Mouse (Mus musculus) right cerebral cortex, adult 18-20 months (tissue): ENCODE measurements around the gene Samd4.

Experiments used
- DNase-seq: peaks from one replicate; pipeline ENCODE4 v3.0.0; 2022; ENCODE audit warnings: mixed read lengths

Gene Samd4

GRCm38 (mm10) chr14:47116062-47116762, 233.6 kb downstream of the Samd4 start:
- no peak for DNase-seq

- no peak for DNase-seq
These were observed 234.9 kb downstream of the Samd4 start for GRCm38 (mm10) chr14:47117522-47117921.

- DNase-seq = no peak
These were observed 245.3 kb downstream of the Samd4 start for GRCm38 (mm10) chr14:47127987-47128386.

DNA sequence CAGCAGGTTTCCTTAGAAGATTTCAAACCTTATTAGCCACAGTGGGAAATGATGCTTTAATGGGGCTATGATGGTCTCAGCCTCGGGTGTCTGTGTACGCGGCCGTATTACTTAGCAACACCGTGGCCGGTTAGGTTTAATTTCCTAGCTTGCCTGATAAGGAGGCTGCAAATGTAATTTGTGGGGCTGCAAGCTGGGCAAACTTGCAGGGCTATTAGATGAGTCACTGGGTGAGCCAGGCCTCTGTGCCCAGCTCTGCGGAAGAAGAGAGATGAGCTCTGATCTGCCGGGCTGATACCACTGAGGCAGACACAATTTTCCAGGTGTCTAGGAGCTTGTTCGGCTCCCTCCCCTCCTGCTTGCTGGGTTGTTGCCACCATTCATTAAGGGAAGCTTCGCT, 251.3 kb downstream of the Samd4 start:
- DNase-seq = no peak

GRCm38 (mm10) chr14:47136637-47137036, 254.0 kb downstream of the Samd4 start:
- DNase-seq = no peak

DNA sequence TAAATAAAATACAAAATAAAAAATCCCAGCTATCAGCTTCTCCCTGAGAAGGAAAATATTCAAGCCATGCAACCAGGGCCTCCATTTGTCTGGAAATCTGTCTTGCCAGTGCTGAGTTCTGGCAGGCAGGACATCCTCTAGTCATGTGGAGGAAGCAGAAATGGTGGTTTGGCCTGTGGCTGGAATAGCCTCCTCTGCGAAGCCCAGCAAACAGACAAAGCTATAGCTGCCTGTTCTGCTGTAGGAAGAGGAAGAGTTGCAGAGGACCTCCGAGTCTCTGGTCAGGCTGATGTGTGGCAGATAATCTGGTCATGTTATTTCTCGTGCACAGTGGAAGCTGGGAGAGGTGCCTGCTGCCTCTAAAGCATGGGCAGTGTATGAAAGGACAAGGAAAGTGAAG, 256.2 kb downstream of the Samd4 start:
- DNase-seq = no peak

GRCm38 (mm10) chr14:47144326-47144725, 261.7 kb downstream of the Samd4 start:
- DNase-seq = no peak

DNA sequence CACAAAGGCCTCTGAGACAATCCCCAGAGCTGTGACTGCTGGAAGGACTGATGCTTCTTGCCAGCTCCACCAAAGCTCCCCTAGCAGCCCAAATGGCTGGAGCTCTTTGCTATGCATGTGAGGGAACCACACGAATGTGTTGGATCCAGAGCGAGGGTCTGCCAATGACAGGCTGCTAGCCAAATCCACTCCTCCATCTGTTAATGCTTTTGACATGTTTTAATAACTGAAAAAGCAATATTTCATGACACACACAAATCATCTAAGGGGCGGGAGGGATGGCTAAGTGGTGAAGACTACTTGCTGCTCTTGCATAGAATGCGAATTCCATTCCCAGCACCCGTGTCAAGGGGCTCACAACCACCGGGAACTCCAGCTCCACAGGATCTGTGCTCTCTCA, 268.7 kb downstream of the Samd4 start:
- no peak for DNase-seq

DNA sequence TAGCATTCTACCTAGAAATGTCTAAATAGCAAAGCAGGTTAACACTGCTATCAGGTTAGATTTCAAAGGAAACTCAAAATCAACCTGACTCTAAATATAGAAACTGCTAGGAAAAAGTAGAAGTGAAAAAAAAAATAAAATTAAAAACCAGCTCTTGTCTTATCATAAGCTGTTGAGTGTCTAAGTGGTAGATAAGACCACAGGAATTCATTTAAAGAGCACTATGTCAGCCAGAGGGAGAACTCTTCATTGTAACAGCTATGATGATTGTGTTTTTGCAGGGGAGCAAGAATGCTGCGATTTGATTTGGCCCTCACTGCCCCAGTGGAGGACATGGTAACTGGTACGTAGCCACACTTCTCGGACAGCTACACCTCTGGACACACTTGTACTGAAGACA, 271.6 kb downstream of the Samd4 start:
- no peak for DNase-seq
